Mouse (Mus musculus) embryonic facial prominence, embryonic 10.5 days (tissue): ENCODE results near the gene Cdc42bpa. TPM values are rescaled to one million over a fixed set of nuclear protein-coding genes. Genes with fewer than 3 reads are reported as not detected.

Experiments
- DNase-seq: peaks from one replicate; pipeline ENCODE4 v3.0.0-alpha.2; 2017; ENCODE audit warnings: low spot score
- H3K27ac ChIP-seq: fragments of 300-500 bp; sonication (generic); replicated peaks from 2 replicates; pipeline ENCODE4 v1.5.1; 2016; ENCODE audit warnings: mild to moderate bottlenecking
- H3K27me3 ChIP-seq: fragments of 300-500 bp; sonication (generic); replicated peaks from 2 replicates; pipeline ENCODE4 v1.6.1; 2016; ENCODE audit warnings: low read depth, mild to moderate bottlenecking; ENCODE audit not compliant: poor library complexity, severe bottlenecking
- H3K36me3 ChIP-seq: fragments of 300-500 bp; sonication (generic); replicated peaks from 2 replicates; pipeline ENCODE4 v1.6.1; 2016; ENCODE audit warnings: mild to moderate bottlenecking, moderate library complexity
- H3K4me1 ChIP-seq: fragments of 300-500 bp; sonication (generic); 2 replicates; pipeline ENCODE4 v1.6.1; 2016
- H3K4me3 ChIP-seq: fragments of 300-500 bp; sonication (generic); 2 replicates; pipeline ENCODE4 v1.5.1; 2016; ENCODE audit warnings: mild to moderate bottlenecking, moderate library complexity
- H3K9me3 ChIP-seq: fragments of 300-500 bp; sonication (generic); 2 replicates; pipeline ENCODE4 v1.6.1; 2016; ENCODE audit warnings: mild to moderate bottlenecking
- WGBS: fragments of 180-500 bp; shearing (Covaris S2); methylation state at CpG from one replicate; pipeline ENCODE4 v1.1.7; 2016; 5-methylcytosine and 5-hydroxymethylcytosine counted together
- polyA plus RNA-seq: library from polyadenylated mRNA; unstranded; fragments of >200 nt; fragmentation: Nextera tagmentation; extraction: Ambion mirVana; gene quantifications from 2 replicates; pipeline ENCODE4 v1.2.1, GENCODE M21; 2016

Gene Cdc42bpa
- polyA plus RNA-seq, 1 experiment from 2014 or later: 12.9 TPM

DNA sequence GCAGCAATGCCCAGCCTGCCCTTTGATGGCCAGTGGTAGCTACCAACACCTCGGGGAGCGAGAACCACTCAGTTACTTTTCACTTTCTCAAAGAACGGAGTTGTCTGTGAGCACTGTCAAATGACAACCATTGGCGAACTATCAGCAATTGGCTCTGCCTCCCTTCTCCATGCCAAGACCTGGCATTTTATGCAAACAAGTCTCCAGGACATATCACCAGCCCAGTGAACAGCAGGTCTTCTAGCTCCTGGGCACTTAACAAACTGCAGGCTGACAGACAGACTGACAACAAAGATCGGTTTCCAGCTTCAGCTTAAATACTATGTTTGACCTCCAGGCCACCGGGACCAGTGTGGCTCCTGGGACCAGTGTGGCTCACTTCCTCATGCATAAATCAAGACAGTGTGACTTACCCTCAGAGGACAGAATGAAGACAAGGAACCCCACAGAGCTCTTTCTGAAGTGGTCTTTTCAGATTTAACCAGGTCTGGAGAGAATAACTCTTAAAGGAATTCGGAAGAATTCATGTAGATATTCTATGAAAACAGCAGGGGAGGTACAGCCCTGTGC lies 231.5 kb downstream of the Cdc42bpa start:
- H3K36me3 ChIP-seq: no peaks in the 10 kb centered on the region
- DNase-seq: no peak
- no peak overlapping the region for H3K4me3 ChIP-seq
- H3K4me1 ChIP-seq: peaks cover 17% of the 10 kb centered on the region
- H3K27ac ChIP-seq: no peak overlapping the region
- H3K27me3 ChIP-seq: peaks cover 7% of the 10 kb centered on the region; the same call in 1 of the 2 replicates
- WGBS: 72% methylated on average over 7 of the region's 7 CpGs
- no peaks in the 10 kb centered on the region for H3K9me3 ChIP-seq

DNA sequence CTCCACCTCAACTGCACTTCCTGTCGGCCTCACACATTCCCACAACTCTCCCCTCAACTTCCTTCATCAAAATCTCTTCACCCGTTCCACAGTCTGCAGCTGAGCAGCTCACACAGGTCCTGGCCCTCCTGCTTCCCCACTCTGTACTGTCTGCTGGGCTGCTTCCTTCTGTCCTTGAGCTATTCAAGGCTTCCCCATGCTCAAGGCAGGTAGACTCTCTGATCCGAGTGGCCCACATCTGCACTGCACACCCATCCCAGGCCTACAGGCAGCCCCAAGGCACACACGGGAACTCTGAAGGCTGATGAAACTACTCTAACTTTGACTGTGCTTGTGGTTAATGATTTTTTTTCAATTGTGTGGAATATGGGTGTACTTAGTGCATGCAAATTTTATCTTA lies 232.6 kb downstream of the Cdc42bpa start:
- H3K4me1 ChIP-seq: peaks cover 17% of the 10 kb centered on the region
- H3K4me3 ChIP-seq: no peak overlapping the region
- H3K36me3 ChIP-seq: no peaks in the 10 kb centered on the region
- H3K27ac ChIP-seq: no peak overlapping the region
- DNase-seq: no peak
- H3K9me3 ChIP-seq: no peaks in the 10 kb centered on the region
- WGBS: 52% methylated on average over 4 of the region's 4 CpGs
- H3K27me3 ChIP-seq: peaks cover 7% of the 10 kb centered on the region; the same call in 1 of the 2 replicates

DNA sequence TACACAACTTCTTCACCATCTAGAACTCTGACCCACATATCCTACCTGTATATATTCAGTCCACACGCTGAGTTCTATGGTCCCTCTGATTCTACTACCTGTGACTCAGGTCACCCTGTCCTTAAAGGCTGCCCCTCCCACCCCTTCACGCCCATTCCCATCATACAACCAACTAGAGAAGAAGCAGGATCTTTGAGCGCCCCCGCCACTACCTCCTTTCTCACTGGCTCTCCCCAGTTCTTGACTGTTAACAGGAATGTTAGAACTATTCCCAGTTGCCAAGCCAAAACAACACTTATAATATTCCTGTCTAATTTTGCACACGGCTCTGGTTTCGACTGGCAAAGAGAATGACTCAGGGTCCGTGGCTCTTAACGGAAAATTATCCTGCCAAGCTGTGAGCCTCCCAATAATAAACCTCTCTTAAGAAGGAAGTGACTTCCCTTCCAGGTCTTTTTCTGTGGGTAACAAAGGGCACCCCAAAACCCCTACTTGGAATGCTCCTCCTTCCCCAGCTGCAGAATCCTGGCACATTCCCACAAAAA lies 233.2 kb downstream of the Cdc42bpa start:
- DNase-seq: no peak
- Histone ChIP-seq H3K4me3 (no peak overlapping the region), H3K9me3 (no peaks in the 10 kb centered on the region), H3K4me1 (peaks cover 17% of the 10 kb centered on the region), H3K27ac (no peak overlapping the region), H3K36me3 (no peaks in the 10 kb centered on the region), H3K27me3 (peaks cover 7% of the 10 kb centered on the region; the same call in 1 of the 2 replicates)
- WGBS: 79% methylated on average over 8 of the region's 8 CpGs

DNA sequence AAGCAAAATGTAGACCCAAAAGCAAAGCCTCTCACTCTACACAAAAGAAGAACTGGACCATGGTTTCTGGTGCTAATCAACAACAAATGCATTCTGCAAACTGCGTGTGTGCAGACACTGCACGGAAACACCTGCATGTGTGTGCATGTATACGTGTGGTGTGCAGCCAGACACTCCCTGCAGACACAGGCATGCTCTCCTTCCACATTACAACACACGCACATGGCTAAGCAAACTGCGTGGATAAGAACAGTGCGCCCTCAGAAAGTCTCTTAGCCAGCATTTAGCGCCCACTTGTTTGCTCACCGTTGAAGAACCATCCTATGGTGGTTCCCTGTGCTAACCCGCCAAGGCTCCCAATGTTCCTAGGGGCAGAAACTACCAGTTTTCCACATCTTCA lies 233.8 kb downstream of the Cdc42bpa start:
- Histone ChIP-seq H3K36me3 (no peaks in the 10 kb centered on the region), H3K4me1 (peaks cover 17% of the 10 kb centered on the region), H3K4me3 (no peak overlapping the region), H3K27ac (no peak overlapping the region), H3K27me3 (peaks cover 7% of the 10 kb centered on the region; the same call in 1 of the 2 replicates), H3K9me3 (no peaks in the 10 kb centered on the region)
- DNase-seq: no peak
- 88% methylated on average over 9 of the region's 9 CpGs for WGBS

DNA sequence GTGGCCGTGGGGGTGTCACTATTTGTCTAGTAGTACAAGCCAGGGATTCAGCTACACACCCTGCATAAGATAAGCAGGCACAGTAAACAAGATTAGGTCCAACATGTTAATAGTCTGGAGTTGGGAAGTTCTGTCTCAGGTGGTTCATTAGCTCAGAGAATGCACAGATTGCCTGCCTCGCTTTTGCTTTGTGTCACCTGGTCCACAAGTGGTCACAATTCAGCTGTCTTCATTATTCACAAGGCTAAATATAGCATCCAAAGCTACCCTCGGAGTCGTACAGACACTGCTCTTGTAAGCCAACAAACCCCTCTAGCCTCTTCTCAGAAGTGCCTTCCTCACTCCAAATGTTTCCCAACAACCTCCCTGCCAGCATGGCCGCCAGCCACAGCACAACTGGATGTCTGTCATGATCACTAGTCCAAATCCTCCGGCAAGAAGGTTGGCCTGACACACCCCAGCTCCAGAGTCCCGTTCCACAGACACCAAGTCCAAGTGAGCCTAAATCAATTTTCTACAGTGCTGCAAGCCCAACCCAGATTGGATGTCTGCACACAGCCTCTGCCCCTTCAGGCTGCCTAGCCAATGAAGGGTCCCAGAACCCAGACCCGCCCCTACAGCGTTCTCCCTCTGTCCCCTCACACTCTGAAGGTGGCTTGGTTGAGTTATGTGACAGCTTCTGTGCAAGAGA lies 234.7 kb downstream of the Cdc42bpa start:
- peaks cover 17% of the 10 kb centered on the region for H3K4me1 ChIP-seq
- peak; percentile 59 for DNase-seq
- peaks cover 7% of the 10 kb centered on the region; the same call in 1 of the 2 replicates for H3K27me3 ChIP-seq
- H3K27ac ChIP-seq: no peak overlapping the region
- H3K36me3 ChIP-seq: no peaks in the 10 kb centered on the region
- 34% methylated on average over 9 of the region's 9 CpGs for WGBS
- H3K4me3 ChIP-seq: peak overlapping the region; percentile 79
- H3K9me3 ChIP-seq: no peaks in the 10 kb centered on the region

DNA sequence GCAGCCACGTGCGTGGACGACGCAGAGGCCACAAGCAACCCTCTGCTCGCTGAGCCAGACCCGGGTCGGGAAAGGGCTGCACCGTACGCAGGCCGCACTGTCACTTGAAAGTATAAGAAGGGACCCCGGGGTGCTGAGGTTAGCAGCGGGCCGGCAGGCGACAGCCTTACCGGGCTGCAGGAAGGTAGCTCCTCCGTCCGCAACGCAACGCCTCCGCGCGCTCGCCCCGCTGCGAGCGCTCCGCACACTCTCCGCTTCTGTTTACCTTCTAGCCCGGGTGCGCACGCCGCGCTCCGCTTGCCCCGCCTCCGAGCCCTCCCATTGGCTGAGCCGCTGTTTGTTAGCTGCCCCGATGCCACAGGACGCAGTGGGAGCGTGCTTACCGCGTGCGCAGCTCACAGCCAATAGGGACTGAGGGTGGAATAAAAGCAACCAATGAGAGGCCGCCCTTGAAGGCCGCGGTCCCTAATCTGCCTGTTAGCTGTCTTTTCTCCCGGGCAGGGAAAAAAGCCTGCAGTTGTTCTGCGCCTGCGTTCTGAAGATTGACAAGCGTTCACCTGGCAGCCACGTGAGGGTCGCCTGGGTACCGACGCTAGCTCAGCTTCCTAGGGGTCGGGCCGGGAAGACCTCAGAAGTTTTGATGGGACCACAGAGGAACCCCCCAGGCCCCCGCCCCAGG lies 235.6 kb downstream of the Cdc42bpa start:
- 1% methylated on average over 57 of the region's 57 CpGs for WGBS
- H3K27ac ChIP-seq: peak overlapping the region; percentile 46; the same call in 1 of the 2 replicates
- DNase-seq: peak; percentile 98

DNA sequence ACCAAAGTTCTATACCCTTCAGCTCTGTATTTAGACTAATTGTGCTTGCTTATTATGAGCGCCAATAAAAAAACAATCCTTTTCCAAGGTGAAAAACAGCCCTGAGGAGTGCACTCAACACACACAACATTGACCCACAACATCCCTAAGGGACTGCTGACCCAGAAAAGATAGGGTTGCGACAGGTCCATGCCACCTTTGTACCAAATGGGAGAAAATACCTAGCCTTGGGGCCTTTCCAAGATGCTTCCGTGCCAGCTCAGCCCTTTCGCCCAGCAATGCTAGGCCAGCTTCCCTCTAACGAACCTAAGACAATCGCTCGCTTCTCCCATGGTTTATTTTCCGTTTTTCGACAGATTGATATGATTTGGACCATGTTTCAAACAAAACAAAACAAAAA lies 236.2 kb downstream of the Cdc42bpa start:
- DNase-seq: no peak
- Histone ChIP-seq H3K27ac (0 out of 2 replicates have a peak overlapping the region, but pooled peaks have one; percentile 46), H3K27me3 (peaks cover 7% of the 10 kb centered on the region; the same call in 1 of the 2 replicates), H3K36me3 (no peaks in the 10 kb centered on the region), H3K4me1 (peaks cover 17% of the 10 kb centered on the region), H3K4me3 (peak overlapping the region; percentile 79), H3K9me3 (no peaks in the 10 kb centered on the region)
- WGBS: 90% methylated on average over 9 of the region's 9 CpGs

More for the DNA sequence above, 235.6 kb downstream of the Cdc42bpa start:
- Histone ChIP-seq H3K36me3 (no peaks in the 10 kb centered on the region), H3K4me1 (peaks cover 17% of the 10 kb centered on the region), H3K27me3 (peaks cover 7% of the 10 kb centered on the region; the same call in 1 of the 2 replicates), H3K9me3 (no peaks in the 10 kb centered on the region), H3K4me3 (peak overlapping the region; percentile 79)

DNA sequence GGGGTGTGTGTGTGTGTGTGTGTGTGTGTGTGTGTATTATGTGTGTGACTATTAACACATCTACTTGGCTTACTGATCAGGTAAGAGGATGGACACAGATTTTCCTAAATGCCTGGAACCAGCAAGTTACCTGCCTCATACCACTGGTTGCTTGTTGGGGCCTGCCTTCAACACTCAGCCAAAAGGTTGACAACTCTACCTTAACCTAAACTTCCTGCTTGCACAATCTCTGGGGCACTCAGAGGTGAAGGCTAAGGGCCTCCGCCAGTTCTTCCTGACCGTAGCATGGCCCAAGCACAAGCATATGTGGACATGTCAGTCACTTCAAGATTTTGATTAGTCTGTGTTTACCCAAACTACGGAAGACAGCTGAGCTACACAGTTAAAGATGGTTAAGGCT lies 237.7 kb downstream of the Cdc42bpa start:
- H3K4me1 ChIP-seq: peaks cover 17% of the 10 kb centered on the region
- H3K36me3 ChIP-seq: no peaks in the 10 kb centered on the region
- H3K27me3 ChIP-seq: peaks cover 7% of the 10 kb centered on the region; the same call in 1 of the 2 replicates
- no peak overlapping the region for H3K4me3 ChIP-seq
- DNase-seq: no peak
- no peak overlapping the region for H3K27ac ChIP-seq
- WGBS: 84% methylated on average over 3 of the region's 3 CpGs
- no peaks in the 10 kb centered on the region for H3K9me3 ChIP-seq

DNA sequence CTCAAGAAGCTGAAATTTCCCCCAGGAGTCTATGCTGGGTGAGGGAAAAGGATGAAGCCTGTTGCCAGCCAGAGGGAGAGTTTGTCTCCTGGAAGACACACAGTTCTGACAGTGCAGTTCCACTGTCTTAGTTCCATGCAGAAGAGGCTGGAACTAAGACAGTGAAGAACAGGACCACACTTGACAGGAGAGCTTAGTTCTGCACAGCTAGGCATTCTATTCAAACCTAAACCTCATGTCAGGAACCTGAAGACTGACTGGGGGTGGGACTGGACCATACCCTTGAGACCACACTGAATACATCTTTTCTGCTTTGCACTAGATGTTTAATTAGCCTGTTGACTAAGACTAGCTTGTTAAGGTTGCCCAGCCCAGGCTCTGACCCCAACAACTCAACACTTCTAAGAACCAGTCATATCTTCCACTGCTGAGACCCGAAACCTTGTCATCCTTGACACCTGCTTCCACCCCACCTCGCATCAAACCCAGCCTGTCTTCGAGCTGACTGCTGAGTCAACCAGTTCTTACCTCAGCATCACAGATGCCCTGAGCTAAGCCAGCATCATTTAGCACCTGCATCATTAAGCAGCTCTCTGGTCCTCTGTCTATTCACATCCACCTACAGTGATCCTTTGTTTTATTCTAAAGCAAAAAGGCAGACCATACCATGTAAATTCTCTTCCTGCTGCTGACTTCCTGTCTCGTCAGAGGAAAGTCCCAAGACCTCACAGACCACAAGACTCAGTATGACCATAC lies 238.9 kb downstream of the Cdc42bpa start, which contains the start of gene Coq8a:
Gene Coq8a, minus strand, starts transcription at position 644 of the 756 bp plus-strand sequence.
- Histone ChIP-seq H3K27me3 (peaks cover 4% of the 10 kb centered on the region; the same call in 1 of the 2 replicates), H3K9me3 (peaks cover under 1% of the 10 kb centered on the region; the same call in 1 of the 2 replicates), H3K4me3 (no peak within 1 kb of the TSS), H3K4me1 (peaks cover 17% of the 10 kb centered on the region), H3K27ac (no peak within 1 kb of the TSS), H3K36me3 (no peaks in the 10 kb centered on the region)
- whole genome bisulfite sequencing: 64% methylated on average over 4 of the region's 4 CpGs
- no peak for DNase-seq

DNA sequence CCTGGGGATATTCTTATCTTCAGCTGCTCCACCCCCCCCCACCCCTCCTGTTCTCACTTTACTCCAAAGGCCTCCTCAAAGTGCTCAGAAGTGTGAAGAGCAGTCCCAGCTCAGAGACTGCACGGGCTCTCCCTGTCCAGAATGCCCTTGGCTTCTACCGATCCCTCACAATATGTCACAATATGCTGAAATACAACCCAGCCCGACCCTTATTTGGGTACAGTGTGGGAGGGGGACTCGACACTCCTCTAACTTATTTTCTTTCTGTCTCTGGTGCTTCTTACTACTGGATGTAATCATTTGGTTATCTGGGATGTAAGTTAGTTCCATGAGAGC lies 239.4 kb downstream of the Cdc42bpa start:
- no peaks in the 10 kb centered on the region; the same call in 1 of the 2 replicates for H3K27me3 ChIP-seq
- WGBS: 75% methylated on average over 4 of the region's 4 CpGs
- H3K36me3 ChIP-seq: no peaks in the 10 kb centered on the region
- no peak for DNase-seq
- no peak overlapping the region for H3K27ac ChIP-seq
- H3K4me1 ChIP-seq: peaks cover 17% of the 10 kb centered on the region
- peaks cover 6% of the 10 kb centered on the region; the same call in 1 of the 2 replicates for H3K9me3 ChIP-seq
- H3K4me3 ChIP-seq: no peak overlapping the region

DNA sequence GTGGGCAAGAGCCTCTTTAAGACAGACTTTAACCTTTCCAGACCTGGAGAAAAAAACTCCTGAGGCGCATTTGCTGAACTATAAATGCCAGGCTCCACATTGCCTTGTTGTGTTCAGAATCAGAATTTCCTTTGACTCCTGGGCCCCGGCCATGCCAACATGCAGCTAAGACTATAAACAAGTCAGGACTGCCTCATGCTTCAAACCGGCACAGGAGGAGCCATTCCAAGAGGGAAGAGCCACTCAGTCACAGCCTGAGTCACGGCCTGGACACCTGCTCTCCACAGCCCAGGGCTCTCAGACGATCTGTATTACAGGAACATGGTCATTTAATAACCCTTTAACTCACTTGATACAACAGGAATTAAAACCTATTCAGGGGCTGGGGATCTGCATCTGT lies 240.4 kb downstream of the Cdc42bpa start:
- Histone ChIP-seq H3K4me3 (no peak overlapping the region), H3K4me1 (peaks cover 7% of the 10 kb centered on the region), H3K9me3 (peaks cover 9% of the 10 kb centered on the region; the same call in 1 of the 2 replicates), H3K36me3 (no peaks in the 10 kb centered on the region), H3K27me3 (no peaks in the 10 kb centered on the region), H3K27ac (no peak overlapping the region)
- 73% methylated on average over 5 of the region's 5 CpGs for WGBS
- DNase-seq: no peak

DNA sequence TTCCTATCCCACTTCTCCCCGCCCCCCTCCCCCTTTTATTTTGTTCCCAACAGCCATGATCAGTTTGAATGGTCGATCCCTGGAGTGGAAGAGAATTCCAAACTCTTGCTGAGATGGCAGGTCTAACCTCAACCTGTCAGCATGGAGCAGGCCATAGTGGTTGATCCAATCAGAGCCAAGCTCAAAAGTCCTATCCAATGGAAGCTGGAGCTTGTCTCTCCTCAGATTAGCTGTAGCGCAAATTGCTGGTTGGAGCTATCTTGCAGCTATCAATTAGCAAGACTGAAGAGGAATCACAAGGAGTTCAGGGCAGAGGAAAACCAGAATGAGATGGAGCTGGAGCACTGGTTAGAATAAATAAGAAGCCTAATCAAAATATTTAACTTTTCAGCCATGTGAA lies 248.1 kb downstream of the Cdc42bpa start:
- H3K27me3 ChIP-seq: no peaks in the 10 kb centered on the region
- H3K27ac ChIP-seq: no peak overlapping the region
- H3K9me3 ChIP-seq: peaks cover 9% of the 10 kb centered on the region; the same call in 1 of the 2 replicates
- DNase-seq: no peak
- no peaks in the 10 kb centered on the region for H3K4me1 ChIP-seq
- no peak overlapping the region for H3K4me3 ChIP-seq
- no peaks in the 10 kb centered on the region for H3K36me3 ChIP-seq
- WGBS: 84% methylated on average over 3 of the region's 3 CpGs
